10 mouse cellular contexts compared by ENCODE assay signal in genomic region chr2:60923111-60923510, GRCm38 (mm10). TPM values are rescaled to one million over a fixed set of nuclear protein-coding genes. Genes with fewer than 3 reads are reported as not detected.
DNase-seq lines count a peak whose midpoint lies in the region; ATAC-seq and TF ChIP-seq lines count a peak whose summit lies in the region.
"Had no signal": no experiment of that assay in that cellular context is flagged by ENCODE, and none has a peak within 500 bp of the region (broad histone marks: within the 10 kb centered on the region; RNA-seq: fewer than 3 reads in every experiment).

No protein-coding gene starts in this region.

- no peak for TF ChIP-seq POLR2A in embryonic fibroblast, embryonic 13.5 days (IDR thresholded peaks at IDR 0.05; ENCODE audit: low read depth, low read length)

- H3K4me3 ChIP-seq in lung, embryonic 15.5 days = no peak overlapping the region
- no peak overlapping the region for H3K4me3 ChIP-seq in embryonic fibroblast, embryonic 13.5 days (ENCODE audit: insufficient read depth, low read length)
- H3K4me3 ChIP-seq: erythroblast, embryonic 14.5 days; hindbrain, embryonic 13.5 days had no signal

- no peak overlapping the region; the same call in 1 of the 2 replicates for H3K4me2 ChIP-seq in lung, embryonic 15.5 days
- H3K4me2 ChIP-seq: hindbrain, embryonic 13.5 days had no signal

- peak overlapping the region; percentile 74 for H3K27ac ChIP-seq in lung, embryonic 15.5 days
- peak overlapping the region; percentile 68 for H3K27ac ChIP-seq in embryonic fibroblast, embryonic 13.5 days (ENCODE audit: insufficient read depth, low read length)
- H3K27ac ChIP-seq: hindbrain, embryonic 13.5 days had no signal

- in situ Hi-C loops in Patski (cut with MboI; ENCODE audit: low pct_unique_long_range_greater_than_20kb) = no loop called here

- 10% methylated on average over 6 of the region's 6 CpGs for WGBS in lung, embryonic 15.5 days

- DNase-seq in lung, postnatal 25 days (ENCODE audit: low spot score) = no peak
- peak; percentile 50 for DNase-seq in Patski (ENCODE audit: low read depth, low spot score)
- DNase-seq in adrenal gland, postnatal 4 days (ENCODE audit: low spot score in 2 of 2) = no peak
- no peak for DNase-seq in right cerebral cortex, postnatal 14 days

- TF ChIP-seq CTCF in Patski (IDR thresholded peaks at IDR 0.05) = peak; percentile 13
- TF ChIP-seq CTCF in embryonic fibroblast, embryonic 13.5 days (IDR thresholded peaks at IDR 0.05; ENCODE audit: borderline replicate concordance, insufficient read depth, low read length) = no peak

- no peaks in the 10 kb centered on the region for H3K9me3 ChIP-seq in lung, embryonic 15.5 days
- H3K9me3 ChIP-seq: hindbrain, embryonic 13.5 days had no signal

- H3K9ac ChIP-seq in lung, embryonic 15.5 days = no peak overlapping the region
- H3K9ac ChIP-seq: hindbrain, embryonic 13.5 days had no signal

- CTCF ChIA-PET in Patski (lab: Charles Lee) = interaction anchor here (1.0 kb wide), 1 partner anchor 12 kb away, joined by 3 read pairs; no protein-coding TSS in a partner anchor

- no peaks in the 10 kb centered on the region for H3K36me3 ChIP-seq in lung, embryonic 15.5 days
- H3K36me3 ChIP-seq: hindbrain, embryonic 13.5 days had no signal

- peaks cover 51% of the 10 kb centered on the region for H3K4me1 ChIP-seq in lung, embryonic 15.5 days
- H3K4me1 ChIP-seq in embryonic fibroblast, embryonic 13.5 days (ENCODE audit: control insufficient read depth, insufficient read depth, low read length) = peaks cover 10% of the 10 kb centered on the region

- no peak for ATAC-seq in lung, embryonic 15.5 days (ENCODE audit: borderline replicate concordance, extremely low read depth, low FRiP score, low TSS enrichment)
- peak; percentile 69 for ATAC-seq in Patski
- ATAC-seq in megakaryocyte progenitor cell, adult 5-6 weeks (replicated peaks; ENCODE audit: poor library complexity) = peak; percentile 72
- ATAC-seq in cerebellum, adult (ENCODE audit: insufficient number of reproducible peaks, low FRiP score, low TSS enrichment) = no peak

- no peaks in the 10 kb centered on the region for H3K27me3 ChIP-seq in lung, embryonic 15.5 days
- no peaks in the 10 kb centered on the region for H3K27me3 ChIP-seq in Patski
- H3K27me3 ChIP-seq: hindbrain, embryonic 13.5 days had no signal

- POLR2A ChIA-PET in Patski (lab: Charles Lee) = no interaction called here

RNA-seq across cellular contexts. Expression of gene Rbms1, which starts 39.9 kb away (rescaled TPM):
- 136 and 139 TPM in 2 replicates for polyA plus RNA-seq in lung, embryonic 15.5 days (2015; fragmentation: Nextera tagmentation; extraction: Ambion mirVana)
- polyA plus RNA-seq in Patski (2021) = 77.3 TPM
- polyA plus RNA-seq in embryonic fibroblast, embryonic 13.5 days (2011; ENCODE audit: insufficient read length, low read depth, missing spikeins) = 222 and 231 TPM in 2 replicates
- total RNA-seq in megakaryocyte progenitor cell, adult 5-6 weeks (2015) = 29.3 and 31.5 TPM in 2 replicates
- total RNA-seq in megakaryocyte progenitor cell, adult 5-6 weeks (2017) = 24.5 and 28.2 TPM in 2 replicates
- 100 to 1,000 TPM in 1 of 2 experiments, 10 to 100 TPM in 1; 93.4 to 102 TPM for total RNA-seq in adrenal gland, postnatal 4 days (2021)

Comparison
In these comparisons a context has a peak if more than half of its experiments do, and no peak if none do; other contexts are left out.
1. ATAC-seq: peak in Patski (single experiment) and megakaryocyte progenitor cell, adult 5-6 weeks (single experiment); none in lung, embryonic 15.5 days (single experiment) and cerebellum, adult (single experiment).